Mouse (Mus musculus) stomach, postnatal 0 days (tissue): ENCODE results near the gene Sfxn5.

Source experiments
- CTCF ChIP-seq: IDR thresholded peaks from 2 replicates; pipeline ENCODE4 v1.5.1; 2016; ENCODE audit warnings: antibody characterized with exemption, low read depth, mild to moderate bottlenecking, moderate library complexity
- EP300 ChIP-seq: optimal IDR thresholded peaks from 2 replicates; pipeline ENCODE3; 2016; ENCODE audit warnings: antibody characterized with exemption

DNA sequence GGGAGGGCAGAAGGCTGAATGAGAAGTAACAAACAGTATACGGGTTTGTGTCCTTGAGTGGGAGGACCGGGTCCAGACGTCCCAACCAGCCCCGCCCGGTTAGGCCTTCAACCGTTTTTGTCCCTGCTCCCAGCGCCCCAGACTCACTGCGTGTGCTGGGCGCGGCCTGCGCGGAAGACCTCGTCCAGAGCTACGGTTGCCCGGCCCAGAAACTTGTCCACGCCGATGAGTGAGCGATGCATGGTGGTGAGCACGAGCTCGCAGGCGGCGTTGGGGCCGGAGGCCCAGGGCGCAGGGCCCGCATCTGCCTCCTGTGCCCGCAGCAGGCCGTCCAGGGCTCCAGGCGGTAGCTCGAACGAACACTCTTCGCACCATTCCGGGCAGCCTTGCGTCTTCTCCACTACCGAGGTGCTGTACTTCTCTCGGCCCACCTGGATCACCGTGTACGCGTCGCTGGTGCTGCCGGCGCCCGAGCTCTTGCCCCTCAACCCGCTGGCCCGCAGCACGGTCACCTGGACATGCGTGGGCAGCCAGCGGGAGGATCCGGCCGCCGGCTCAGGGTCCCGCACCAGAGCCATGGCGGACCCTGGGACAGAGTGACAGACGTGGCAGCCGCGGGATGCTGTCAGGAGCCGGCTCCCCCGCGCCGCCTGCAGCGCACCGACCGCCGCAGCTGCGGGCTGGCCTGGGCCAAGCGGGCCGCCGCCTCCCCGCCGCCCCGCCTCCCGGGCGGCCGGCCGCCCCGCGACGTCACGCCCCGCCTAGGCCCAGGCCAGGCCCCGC is 40.9 kb upstream of the Sfxn5 start, which contains the start of gene Rab11fip5:
- no peak for TF ChIP-seq EP300
- TF ChIP-seq CTCF, result no peak
